In the genomic region with DNA sequence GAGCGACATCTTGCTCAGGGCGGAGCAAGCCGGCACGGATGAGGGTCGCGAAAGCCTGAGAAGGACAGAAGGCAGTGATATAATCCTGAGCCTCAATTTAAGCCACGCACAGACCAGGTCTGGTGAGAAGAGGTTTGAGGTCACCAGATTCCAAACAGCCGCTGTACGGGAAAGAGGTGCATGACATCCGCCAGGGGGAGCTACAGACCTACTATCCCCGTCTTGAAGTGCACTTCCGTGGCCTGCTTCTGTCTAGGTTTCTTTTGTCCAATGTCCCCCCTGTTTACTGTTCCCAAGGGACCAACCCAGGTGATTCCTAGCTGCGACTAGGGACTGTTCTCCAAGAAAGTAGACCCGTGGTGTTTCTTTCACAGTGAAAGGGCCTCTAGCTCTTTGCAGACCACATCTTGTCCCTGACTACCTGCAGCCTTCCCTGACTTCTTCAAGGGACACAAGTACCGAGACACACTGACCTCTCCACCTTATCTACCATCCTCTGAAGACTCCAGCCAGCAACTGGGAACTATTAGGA, we compare ENCODE assay signal across 8 mouse cellular contexts. TPM values are rescaled to one million over a fixed set of nuclear protein-coding genes. Genes with fewer than 3 reads are reported as not detected.
DNase-seq lines count a peak whose midpoint lies in the region; ATAC-seq and TF ChIP-seq lines count a peak whose summit lies in the region.

Gene Dus2 (plus strand): TSS at position 482 of the 532 bp plus-strand sequence.

- ATAC-seq in forebrain, embryonic 11.5 days (replicated peaks; ENCODE audit: low FRiP score), result peak; percentile 71
- ATAC-seq in heart, postnatal 0 days (ENCODE audit: insufficient read depth, low read depth), result peak; percentile 93
- ATAC-seq in liver, postnatal 0 days, result peak; percentile 70
- ATAC-seq in neural tube, embryonic 14.5 days (ENCODE audit: low read depth), result peak; percentile 68; the same call in 1 of the 2 replicates

- no peaks in the 10 kb centered on the region for H3K36me3 ChIP-seq in E14TG2a.4 (ENCODE audit: insufficient read depth, low read length)
- no peaks in the 10 kb centered on the region for H3K36me3 ChIP-seq in forebrain, embryonic 11.5 days (ENCODE audit: control insufficient read depth, insufficient read depth, low read length)
- H3K36me3 ChIP-seq in heart, postnatal 0 days (replicated peaks; ENCODE audit: control insufficient read depth, insufficient read depth, low read length), result no peaks in the 10 kb centered on the region
- no peaks in the 10 kb centered on the region for H3K36me3 ChIP-seq in liver, postnatal 0 days (replicated peaks; ENCODE audit: insufficient read depth, low read length)
- H3K36me3 ChIP-seq in neural tube, embryonic 14.5 days (ENCODE audit: control insufficient read depth, insufficient read depth, low read length), result no peaks in the 10 kb centered on the region

- peak; percentile 87 for DNase-seq in c-Kit-positive CD71-negative TER-119-negative erythroid progenitor cells, embryonic 14.5 days (ENCODE audit: low read depth)
- peak; percentile 89 for DNase-seq in forebrain, embryonic 11.5 days (ENCODE audit: low spot score)
- DNase-seq in heart, postnatal 0 days (ENCODE audit: low spot score), result peak; percentile 89
- peak; percentile 78 to 93 for DNase-seq in kidney, postnatal 36 days
- DNase-seq in liver, postnatal 0 days, result peak; percentile 90
- DNase-seq in testis, postnatal 10 days (ENCODE audit: low spot score), result peak; percentile 94

- peak; percentile 77 for TF ChIP-seq CTCF in E14TG2a.4 (conservative IDR thresholded peaks at IDR 0.05; ENCODE audit: low read length)
- TF ChIP-seq CTCF in heart, postnatal 0 days (IDR thresholded peaks at IDR 0.05; ENCODE audit: low read depth), result peak; percentile 91
- peak; percentile 96 for TF ChIP-seq CTCF in liver, postnatal 0 days (IDR thresholded peaks at IDR 0.05; ENCODE audit: low read depth)

- TF ChIP-seq EP300 in heart, postnatal 0 days (IDR thresholded peaks at IDR 0.05; ENCODE audit: low read depth), result no peak
- no peak for TF ChIP-seq EP300 in liver, postnatal 0 days (IDR thresholded peaks at IDR 0.05; ENCODE audit: low read depth)

- no peaks in the 10 kb centered on the region for H3K9me3 ChIP-seq in E14TG2a.4 (ENCODE audit: low read length)
- no peaks in the 10 kb centered on the region for H3K9me3 ChIP-seq in forebrain, embryonic 11.5 days (ENCODE audit: control insufficient read depth, low read length)
- H3K9me3 ChIP-seq in heart, postnatal 0 days (replicated peaks; ENCODE audit: control insufficient read depth, low read length), result no peaks in the 10 kb centered on the region
- H3K9me3 ChIP-seq in liver, postnatal 0 days (ENCODE audit: low read length), result no peaks in the 10 kb centered on the region
- H3K9me3 ChIP-seq in neural tube, embryonic 14.5 days (ENCODE audit: control insufficient read depth, low read length), result no peaks in the 10 kb centered on the region

- peak within 1 kb of the TSS; percentile 45 for H3K4me3 ChIP-seq in E14TG2a.4 (replicated peaks; ENCODE audit: low read length)
- no peak within 1 kb of the TSS for H3K4me3 ChIP-seq in forebrain, embryonic 11.5 days (ENCODE audit: low read depth, low read length)
- no peak within 1 kb of the TSS for H3K4me3 ChIP-seq in heart, postnatal 0 days (ENCODE audit: low read depth, low read length)
- no peak within 1 kb of the TSS for H3K4me3 ChIP-seq in liver, postnatal 0 days (ENCODE audit: low read depth, low read length)
- H3K4me3 ChIP-seq in neural tube, embryonic 14.5 days (ENCODE audit: low read depth, low read length), result no peak within 1 kb of the TSS

- WGBS in forebrain, embryonic 11.5 days, result 11% methylated on average over 15 of the region's 15 CpGs
- 6% methylated on average over 15 of the region's 15 CpGs for WGBS in heart, postnatal 0 days
- 13% methylated on average over 15 of the region's 15 CpGs for WGBS in liver, postnatal 0 days (ENCODE audit: insufficient replicate concordance)
- 8% methylated on average over 15 of the region's 15 CpGs for WGBS in neural tube, embryonic 14.5 days

- peaks cover 23% of the 10 kb centered on the region for H3K4me1 ChIP-seq in E14TG2a.4 (replicated peaks; ENCODE audit: low read depth, low read length)
- H3K4me1 ChIP-seq in forebrain, embryonic 11.5 days (replicated peaks; ENCODE audit: control insufficient read depth, insufficient read depth, low read length), result no peaks in the 10 kb centered on the region
- peaks cover 5% of the 10 kb centered on the region; the same call in 1 of the 2 replicates for H3K4me1 ChIP-seq in heart, postnatal 0 days (ENCODE audit: control insufficient read depth, insufficient read depth)
- H3K4me1 ChIP-seq in liver, postnatal 0 days (ENCODE audit: insufficient read depth), result peaks cover 10% of the 10 kb centered on the region
- H3K4me1 ChIP-seq in neural tube, embryonic 14.5 days (ENCODE audit: control insufficient read depth, insufficient read depth, low read length), result no peaks in the 10 kb centered on the region

- H3K27me3 ChIP-seq in E14TG2a.4 (ENCODE audit: insufficient read depth, low read length), result peaks cover 29% of the 10 kb centered on the region
- H3K27me3 ChIP-seq in forebrain, embryonic 11.5 days (ENCODE audit: control insufficient read depth, insufficient read depth, low read length), result no peaks in the 10 kb centered on the region
- H3K27me3 ChIP-seq in heart, postnatal 0 days (ENCODE audit: control insufficient read depth, insufficient read depth, low read length), result no peaks in the 10 kb centered on the region
- no peaks in the 10 kb centered on the region for H3K27me3 ChIP-seq in liver, postnatal 0 days (ENCODE audit: insufficient read depth, low read length)
- H3K27me3 ChIP-seq in neural tube, embryonic 14.5 days (ENCODE audit: control insufficient read depth, insufficient read depth, low read length), result no peaks in the 10 kb centered on the region

- H3K27ac ChIP-seq in forebrain, embryonic 11.5 days (ENCODE audit: low read depth, low read length), result no peak within 1 kb of the TSS
- H3K27ac ChIP-seq in heart, postnatal 0 days (ENCODE audit: low read depth), result no peak within 1 kb of the TSS
- no peak within 1 kb of the TSS for H3K27ac ChIP-seq in liver, postnatal 0 days (ENCODE audit: low read depth)
- H3K27ac ChIP-seq in neural tube, embryonic 14.5 days (ENCODE audit: low read depth, low read length), result no peak within 1 kb of the TSS

- H3K4me2 ChIP-seq in forebrain, embryonic 11.5 days (ENCODE audit: low read depth, low read length, severe bottlenecking), result peak within 1 kb of the TSS; percentile 15; the same call in 1 of the 2 replicates
- H3K4me2 ChIP-seq in heart, postnatal 0 days (ENCODE audit: low read depth, low read length), result peak within 1 kb of the TSS; percentile 16; the same call in 1 of the 2 replicates
- H3K4me2 ChIP-seq in liver, postnatal 0 days (ENCODE audit: low read depth, low read length), result no peak within 1 kb of the TSS
- H3K4me2 ChIP-seq in neural tube, embryonic 14.5 days (ENCODE audit: low read depth, low read length), result no peak within 1 kb of the TSS

- H3K9ac ChIP-seq in forebrain, embryonic 11.5 days (ENCODE audit: low read length), result peak within 1 kb of the TSS; percentile 41
- H3K9ac ChIP-seq in heart, postnatal 0 days (replicated peaks; ENCODE audit: low read depth, low read length), result no peak within 1 kb of the TSS
- H3K9ac ChIP-seq in liver, postnatal 0 days (replicated peaks), result no peak within 1 kb of the TSS
- no peak within 1 kb of the TSS for H3K9ac ChIP-seq in neural tube, embryonic 14.5 days (replicated peaks; ENCODE audit: low read depth, low read length)

RNA-seq across cellular contexts. Expression of gene Dus2, which starts in this region (rescaled TPM):
- 16.5 and 20.7 TPM in 2 replicates for polyA plus RNA-seq in forebrain, embryonic 11.5 days (2014; fragmentation: Nextera tagmentation; extraction: Ambion mirVana)
- 8.5 and 9.8 TPM in 2 replicates for total RNA-seq in heart, postnatal 0 days (2014; rRNA removed; ENCODE audit: low replicate concordance)
- polyA plus RNA-seq in heart, postnatal 0 days (2015; fragmentation: Nextera tagmentation; extraction: Ambion mirVana), result 8.6 and 9.0 TPM in 2 replicates
- polyA plus RNA-seq in liver, postnatal 0 days (2015; fragmentation: Nextera tagmentation; extraction: Ambion mirVana), result 8.2 and 9.5 TPM in 2 replicates
- 25.6 and 33.5 TPM in 2 replicates for polyA plus RNA-seq in neural tube, embryonic 14.5 days (2014; fragmentation: Nextera tagmentation; extraction: Ambion mirVana)

Comparison
In these comparisons a context has a peak if more than half of its experiments do, and no peak if none do; other contexts are left out.
1. H3K4me2 ChIP-seq: peak in forebrain, embryonic 11.5 days (single experiment) and heart, postnatal 0 days (single experiment); none in liver, postnatal 0 days (single experiment) and neural tube, embryonic 14.5 days (single experiment).
2. Peak in every context shown above with its lines, with median percentiles within 50 percentile points of each other: CTCF ChIP-seq, DNase-seq and ATAC-seq.